Mouse (Mus musculus) layer of hippocampus, adult 11-12 months (tissue): Measurements from ENCODE around the gene Dyrk4.

Experiments used
- DNase-seq: peaks from one replicate; pipeline ENCODE4 v3.0.0; 2022; ENCODE audit warnings: low spot score

Gene Dyrk4

DNA sequence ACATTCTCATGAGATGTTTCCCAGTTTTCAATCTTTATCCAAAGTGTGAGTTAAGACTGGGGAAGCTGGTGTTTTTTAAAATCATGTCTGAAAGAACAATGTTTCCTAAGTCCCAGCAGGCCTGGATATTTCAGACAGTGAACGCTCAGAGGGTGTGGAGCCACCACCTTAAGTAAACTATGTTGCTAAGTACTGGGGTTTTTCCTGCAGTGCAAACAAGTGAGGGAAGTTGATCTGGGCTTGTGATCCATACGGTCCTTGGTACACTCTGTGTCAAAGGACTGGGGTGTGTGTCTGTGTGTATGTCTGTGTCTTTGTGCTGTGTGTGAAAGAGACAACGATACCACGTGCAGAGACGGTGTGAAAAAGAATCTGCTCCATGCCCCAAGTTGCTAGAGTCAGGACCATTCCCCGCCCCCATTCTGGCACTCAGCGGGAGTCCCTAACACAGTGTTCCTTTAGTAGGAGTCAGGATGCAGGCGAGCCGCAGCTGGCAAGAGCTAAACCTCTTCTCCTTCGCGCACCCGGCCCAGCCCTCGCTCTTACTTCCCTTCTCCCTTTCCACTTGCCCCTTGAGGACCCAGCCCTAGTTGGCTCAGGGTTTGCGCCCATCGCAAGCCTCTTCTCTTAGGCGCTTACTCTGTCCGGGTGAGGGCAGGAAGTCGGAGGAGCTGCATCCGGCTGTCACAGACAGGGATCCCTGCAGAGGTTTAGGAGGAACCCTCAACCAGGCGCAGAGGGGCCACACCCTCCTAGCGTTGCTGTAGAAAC, at the start of gene Dyrk4:
Dyrk4 (minus strand) TSS at position 729 of the 771 bp plus-strand sequence.
- peak; percentile 32 for DNase-seq

DNA sequence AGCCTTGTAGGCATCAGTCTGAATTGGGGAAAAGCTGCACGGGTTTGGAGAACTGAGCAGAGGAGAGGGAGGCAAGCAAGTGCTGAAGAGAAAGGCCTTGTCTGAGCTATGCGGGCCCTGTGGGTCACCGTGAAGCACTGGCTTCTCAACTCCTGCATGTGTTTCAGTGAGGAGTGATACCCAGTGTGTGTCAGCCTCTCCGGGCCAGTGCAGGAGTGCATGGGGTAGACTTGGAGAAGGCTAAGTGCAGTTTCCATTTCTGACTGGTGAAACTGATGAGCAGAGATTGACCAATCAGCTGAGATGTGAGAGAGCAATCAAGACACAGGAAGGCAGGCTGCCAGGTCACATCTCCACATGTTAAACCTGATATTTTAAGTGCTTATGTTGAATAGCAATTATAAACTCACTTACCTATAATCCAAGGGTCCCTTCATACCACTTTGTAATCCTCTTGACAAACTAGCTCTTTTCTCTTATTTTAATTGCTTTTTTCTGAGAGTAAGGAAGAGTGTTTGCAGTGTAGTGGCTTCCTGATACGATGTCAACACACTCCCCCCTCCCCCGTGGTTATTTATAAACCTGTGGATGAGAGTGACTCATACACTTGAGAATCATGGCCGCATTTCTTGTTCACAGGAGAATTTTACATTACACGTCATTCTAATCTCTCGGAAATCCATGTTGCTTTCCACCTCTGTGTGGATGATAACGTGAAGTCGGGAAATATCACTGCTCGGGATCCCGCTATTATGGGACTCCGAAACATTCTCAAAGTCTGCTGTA, 44.8 kb upstream of the Dyrk4 start:
- no peak for DNase-seq

DNA sequence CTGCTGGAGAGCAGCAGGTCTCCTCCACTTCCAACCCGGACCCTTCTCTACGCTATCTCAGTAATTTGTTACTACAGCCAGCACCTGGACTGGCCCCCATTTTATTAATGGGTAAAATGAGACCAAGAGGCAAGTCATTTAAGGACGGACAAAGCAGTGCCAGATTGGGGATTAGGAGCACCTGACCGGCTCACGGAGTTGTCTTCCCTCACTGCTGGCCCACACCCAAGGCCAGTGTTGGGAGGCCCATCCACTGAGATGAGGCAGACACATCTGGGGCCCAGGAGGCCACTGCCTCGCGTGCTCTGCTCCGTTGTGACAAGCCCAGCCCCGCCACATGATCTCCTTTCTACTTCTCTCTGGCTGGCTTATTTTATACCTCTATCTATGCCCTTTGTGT, 41.8 kb upstream of the Dyrk4 start:
- DNase-seq, result no peak

DNA sequence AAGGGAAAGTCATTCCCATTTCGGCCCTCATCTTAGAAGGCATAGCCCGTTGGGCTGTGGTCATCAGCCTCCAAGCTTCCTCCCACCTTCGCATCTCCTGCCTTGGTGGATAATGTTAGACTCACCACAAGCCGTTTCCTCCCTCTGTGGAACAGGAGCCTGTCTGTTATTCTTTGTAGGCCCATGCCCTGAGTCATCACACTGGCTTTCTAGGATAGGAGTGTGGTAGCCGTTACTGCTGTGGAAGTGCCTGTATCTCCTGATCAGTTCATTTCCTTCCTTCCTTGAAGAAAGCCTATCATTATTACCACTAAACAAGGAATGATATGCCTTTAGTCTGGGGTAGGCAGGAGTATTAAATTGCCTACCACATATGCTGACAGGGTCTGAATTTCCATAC, 41.1 kb upstream of the Dyrk4 start:
- DNase-seq, result no peak

DNA sequence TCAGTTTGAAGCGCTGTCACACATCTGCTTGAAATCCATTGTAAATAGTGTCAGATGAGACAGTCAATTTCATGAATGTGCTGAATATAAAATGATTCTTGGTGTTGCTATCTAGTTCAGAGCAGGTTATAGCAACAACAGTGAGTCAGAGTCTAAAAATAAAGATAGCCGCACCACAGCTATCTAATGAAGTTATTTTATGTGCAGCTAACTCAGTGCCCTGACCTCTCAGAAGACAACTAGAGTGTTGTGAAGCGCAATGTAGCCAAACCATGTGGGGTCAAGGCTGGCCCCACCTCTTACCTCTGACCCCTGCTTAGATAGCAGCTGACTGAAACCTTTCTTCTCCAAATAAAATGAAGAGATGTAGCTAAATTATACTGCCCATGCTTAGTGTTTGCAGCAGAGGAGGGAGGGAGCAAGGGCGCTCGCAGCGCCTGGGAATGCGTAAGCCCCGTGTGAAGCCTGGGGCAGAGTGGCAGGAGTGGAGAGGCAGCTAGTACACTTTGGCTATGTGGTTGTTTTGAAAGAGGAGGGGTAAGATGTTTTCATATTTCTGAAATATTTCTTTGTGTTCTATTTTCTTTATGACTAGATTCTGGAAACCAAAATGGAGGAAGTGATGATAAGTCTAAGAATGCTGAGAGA, 39.9 kb upstream of the Dyrk4 start:
- no peak for DNase-seq

DNA sequence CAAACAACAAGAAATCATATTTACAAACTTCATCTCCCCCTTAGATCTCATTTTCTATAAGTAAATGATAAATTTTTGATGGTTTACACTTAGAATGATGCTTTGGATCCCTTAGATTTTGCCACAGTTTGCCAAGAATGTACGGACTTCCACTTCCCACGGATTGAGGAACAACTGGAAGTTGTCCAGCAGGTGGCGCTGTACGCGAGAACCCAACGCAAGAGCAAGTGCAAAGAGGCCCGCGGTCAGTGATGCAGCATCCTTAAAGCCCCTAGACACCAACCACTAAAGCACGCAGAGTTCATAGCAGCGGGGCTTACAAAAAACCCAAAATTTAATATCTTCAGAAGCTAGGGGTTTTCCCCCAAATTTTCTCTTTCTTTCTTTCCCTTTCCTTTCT, 34.1 kb upstream of the Dyrk4 start:
- DNase-seq, result peak; percentile 79

DNA sequence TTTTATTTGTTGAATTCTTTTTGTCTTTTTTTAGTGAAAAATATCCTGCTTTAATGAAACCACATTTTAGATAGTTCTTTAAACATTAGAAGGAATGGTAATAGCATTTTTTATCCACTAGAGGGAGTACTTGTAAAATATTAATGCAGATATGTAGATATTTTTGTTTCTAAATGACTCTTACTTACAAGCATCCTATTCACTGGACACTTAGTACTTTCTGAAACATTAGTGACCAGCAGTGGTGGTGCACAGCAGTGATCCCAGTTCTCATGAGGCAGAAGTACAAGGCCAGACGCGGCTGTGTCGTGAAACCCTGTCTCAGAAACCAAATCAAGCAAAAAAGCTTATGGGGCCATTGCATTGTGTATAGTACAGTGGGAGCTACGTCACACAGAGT, 26.7 kb upstream of the Dyrk4 start:
- no peak for DNase-seq

GRCm38 (mm10) chr6:126940451-126940850, 18.8 kb upstream of the Dyrk4 start:
- DNase-seq, result no peak

DNA sequence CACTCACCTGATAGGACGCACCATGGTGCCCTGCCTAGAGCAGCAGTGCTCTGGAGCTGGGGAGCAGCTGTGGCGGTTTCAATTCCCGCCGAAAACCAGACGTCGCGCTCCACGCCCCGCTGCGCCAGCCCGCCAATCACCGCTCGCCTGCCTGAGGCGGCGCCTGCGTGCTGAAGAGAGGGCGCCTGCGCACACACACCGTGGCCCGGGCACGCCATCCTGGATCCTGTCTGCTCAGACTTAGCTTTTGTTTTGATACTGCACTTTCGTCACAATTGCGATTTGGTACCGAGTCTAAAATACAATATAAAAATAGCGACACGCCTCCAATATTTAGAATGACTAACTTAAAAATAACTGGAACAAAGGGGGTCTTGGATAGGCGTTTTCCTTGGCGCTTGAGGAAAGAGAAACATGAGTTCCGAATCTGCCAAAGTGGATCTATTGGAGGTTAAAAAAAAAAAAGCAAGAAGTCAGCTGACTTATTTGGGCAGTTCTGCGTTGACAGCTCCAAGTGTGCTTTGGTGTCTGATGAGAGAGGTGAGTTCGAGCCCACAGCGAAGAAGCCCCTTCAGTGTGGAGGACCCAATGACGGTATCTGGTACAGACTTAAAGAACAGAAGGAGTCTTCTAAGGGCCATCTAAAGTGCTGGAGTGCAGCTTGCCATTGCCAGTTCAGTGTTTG, 18.0 kb upstream of the Dyrk4 start, which contains the start of the genes Rad51ap1 and D6Wsu163e:
Rad51ap1 (minus strand) TSS at position 101 of the 685 bp plus-strand sequence.
D6Wsu163e (plus strand) TSS at position 476 of the 685 bp plus-strand sequence.
- DNase-seq, result peak; percentile 96

GRCm38 (mm10) chr6:126938853-126939486, 17.3 kb upstream of the Dyrk4 start:
- DNase-seq, result no peak

DNA sequence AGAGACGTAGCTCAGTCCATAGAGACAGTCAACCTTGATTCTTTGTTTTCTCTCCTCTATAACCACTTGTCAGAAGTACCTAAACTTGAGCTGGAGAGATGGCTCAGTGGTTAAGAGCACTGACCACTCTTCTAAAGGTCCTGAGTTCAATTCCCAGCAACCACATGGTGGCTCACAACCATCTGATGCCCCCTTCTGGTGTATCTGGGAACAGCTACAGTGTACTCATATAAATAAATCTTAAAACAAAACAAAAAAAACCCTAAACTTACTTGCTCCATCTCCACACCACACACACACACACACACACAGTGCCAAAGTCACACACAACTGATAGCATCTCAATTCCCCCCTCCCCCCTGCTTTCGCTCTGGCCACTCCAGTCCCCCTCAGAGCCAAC, 16.4 kb upstream of the Dyrk4 start:
- DNase-seq, result peak; percentile 20

DNA sequence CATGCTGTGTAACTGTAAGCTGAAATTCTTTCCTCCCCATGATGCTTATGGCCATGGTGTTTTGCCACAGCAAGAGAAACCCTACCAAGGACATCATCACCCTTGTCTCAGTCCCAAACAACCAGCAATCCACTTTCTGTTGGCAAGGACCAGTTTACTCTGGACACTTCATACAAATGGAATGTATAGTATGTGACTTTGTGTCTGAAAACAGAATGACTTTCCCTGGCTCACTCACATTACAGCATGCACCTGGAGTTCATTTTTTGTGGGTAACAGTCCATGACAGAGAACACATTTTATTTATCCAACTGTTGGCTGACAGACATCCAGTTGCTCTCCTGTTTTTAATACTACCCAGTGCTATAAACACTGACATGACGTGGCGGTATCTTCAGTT, 11.3 kb upstream of the Dyrk4 start:
- DNase-seq, result no peak

DNA sequence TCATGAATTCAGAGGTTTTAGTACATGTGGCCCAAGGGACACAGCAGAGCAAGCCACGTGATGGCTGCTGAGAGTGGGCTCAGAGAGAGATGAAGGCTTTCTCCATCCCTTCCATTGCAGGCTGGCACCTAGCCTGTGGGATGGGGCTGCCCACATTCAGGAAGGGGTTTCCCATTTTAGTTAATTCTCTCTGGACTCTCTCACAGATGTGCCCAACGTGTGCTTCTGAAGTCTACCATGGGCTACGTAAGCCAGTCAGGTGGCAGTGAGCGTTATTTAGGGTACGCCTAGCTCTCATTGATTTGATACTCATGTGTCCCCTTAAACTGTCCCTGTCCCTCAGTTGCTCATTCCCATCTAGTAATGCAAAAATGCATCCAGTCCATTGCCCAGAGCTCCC, 6.7 kb downstream of the Dyrk4 start:
- no peak for DNase-seq

- DNase-seq, result peak; percentile 11
Observed at GRCm38 (mm10) chr6:126910727-126911126, 10.9 kb downstream of the Dyrk4 start.

GRCm38 (mm10) chr6:126907876-126908275, 13.8 kb downstream of the Dyrk4 start:
- no peak for DNase-seq

- no peak for DNase-seq
Observed at GRCm38 (mm10) chr6:126907378-126907777, 14.3 kb downstream of the Dyrk4 start.

GRCm38 (mm10) chr6:126877118-126877517, 44.5 kb downstream of the Dyrk4 start:
- no peak for DNase-seq

DNA sequence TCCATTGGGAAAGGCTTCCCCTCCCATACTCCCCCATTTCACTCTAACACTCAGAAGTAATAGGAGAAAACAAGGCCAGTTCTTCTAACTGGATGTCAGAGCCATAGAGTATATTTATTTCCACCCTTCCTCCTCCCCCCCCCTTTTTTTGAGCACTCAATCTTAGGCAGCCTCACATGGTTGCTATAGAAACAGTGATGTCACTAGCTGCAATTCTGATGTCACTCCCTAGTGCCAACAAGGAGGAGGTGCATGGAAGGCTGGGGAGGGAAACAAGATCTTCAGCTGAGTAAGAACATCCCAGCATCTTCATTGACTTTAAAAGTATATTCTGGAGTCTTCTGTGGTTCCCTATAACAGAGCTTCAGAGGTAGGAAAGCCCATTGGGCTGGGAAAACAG, 68.8 kb downstream of the Dyrk4 start, which contains the start of gene Akap3:
Akap3 (plus strand) TSS at position 218 of the 400 bp plus-strand sequence.
- no peak for DNase-seq

DNA sequence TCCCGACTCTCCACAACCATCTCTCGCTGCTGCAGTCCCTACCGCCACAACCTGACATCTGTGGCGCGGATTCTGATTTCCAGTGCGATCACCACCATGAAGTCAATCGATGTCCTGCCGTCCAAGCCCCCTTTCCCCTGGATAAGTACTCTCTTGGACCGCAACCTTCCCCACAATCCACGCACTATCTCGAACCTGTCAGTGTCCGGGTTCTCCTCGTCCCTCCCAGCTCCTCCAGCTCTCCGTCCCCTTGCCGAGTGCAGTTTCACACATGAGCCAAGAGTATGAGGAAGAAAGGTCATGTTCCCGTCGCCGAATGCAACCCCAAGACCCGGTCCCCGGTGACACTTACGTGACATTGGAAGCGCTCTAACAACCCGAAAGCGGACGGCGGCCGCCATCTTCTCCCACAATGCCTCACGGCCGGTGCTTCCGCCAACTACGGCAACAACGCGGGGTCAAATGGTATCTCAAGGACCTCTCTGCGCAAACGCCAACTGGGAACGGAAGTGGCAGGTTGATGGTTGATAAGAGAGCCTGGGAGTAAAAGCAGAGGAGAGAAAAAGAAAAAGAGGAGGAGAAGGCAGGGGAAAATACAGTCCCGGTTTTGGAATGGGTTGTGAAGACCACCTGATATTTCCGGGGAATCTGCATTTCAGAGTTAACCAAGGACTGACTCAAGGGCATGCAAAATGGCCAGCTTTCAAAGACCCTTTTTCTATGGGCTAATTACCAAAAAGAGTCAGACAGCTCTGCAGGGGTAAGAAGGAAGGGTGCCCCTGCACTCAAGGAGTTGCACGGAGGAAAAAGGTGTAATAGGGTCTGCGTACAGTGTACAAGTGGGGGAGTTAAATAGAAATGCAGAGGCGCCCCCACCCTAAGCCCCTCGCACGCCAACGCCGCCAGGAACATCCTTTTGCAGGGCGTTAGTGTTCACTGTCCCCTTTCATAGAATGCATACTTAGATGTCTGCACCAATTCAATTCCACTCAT, 72.6 kb downstream of the Dyrk4 start, which contains the start of gene Ndufa9:
Ndufa9 (minus strand) TSS at position 425 of the 993 bp plus-strand sequence.
- DNase-seq, result peak; percentile 95

DNA sequence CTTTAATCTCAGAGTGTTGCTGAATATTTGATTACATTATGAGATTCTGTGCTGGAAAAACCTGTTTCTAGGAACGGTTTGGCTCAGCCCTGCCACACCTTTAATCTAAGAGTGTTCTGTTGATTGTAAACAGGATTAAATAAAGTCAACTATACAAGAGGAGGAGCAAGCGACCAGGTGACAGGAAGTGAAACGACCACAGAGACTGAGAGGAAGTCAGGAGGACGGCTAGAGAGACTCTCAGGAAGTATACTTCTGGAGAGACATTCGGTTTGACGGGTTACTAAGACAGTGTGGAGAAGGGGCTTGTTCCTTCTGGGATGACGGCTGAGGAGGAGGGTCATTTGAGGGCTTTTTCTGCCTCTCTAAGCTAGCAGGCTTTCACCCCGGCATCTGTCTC, 85.0 kb downstream of the Dyrk4 start:
- DNase-seq, result no peak
